Mouse (Mus musculus) WW6 (cell line): ENCODE measurements around the gene Ezr.
"Not testable (repeated sequence)": the region's sequence is repeated elsewhere in the genome, so short reads cannot be mapped to it uniquely, and the experiment has no call there.

Source experiments
- DNase-seq: peaks from one replicate; pipeline ENCODE4 v3.0.0-alpha.2; 2013; ENCODE audit warnings: low read depth, low spot score

The Ezr gene

DNA sequence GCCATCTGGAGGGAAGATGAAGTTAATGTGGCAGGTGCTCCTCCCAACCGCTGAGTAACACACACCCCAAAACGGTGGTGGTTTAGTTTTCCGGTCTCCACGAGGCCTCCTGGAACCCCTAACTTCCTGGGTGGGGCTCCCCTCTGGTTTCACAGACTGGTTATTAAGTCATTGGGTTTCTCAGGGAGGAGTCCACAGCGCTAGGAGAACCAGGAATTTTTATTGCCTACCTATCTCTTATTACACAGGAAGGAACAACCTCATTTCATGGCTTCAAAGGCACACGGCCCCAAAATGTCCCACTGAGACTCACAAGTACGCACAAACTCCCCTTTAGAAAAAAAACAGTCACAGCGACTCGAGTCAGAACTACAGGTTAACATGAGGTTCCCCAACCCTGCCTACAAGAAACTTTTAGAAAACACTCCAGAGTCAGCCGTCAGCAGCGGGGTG, 38.8 kb downstream of the Ezr start:
- no peak for DNase-seq

DNA sequence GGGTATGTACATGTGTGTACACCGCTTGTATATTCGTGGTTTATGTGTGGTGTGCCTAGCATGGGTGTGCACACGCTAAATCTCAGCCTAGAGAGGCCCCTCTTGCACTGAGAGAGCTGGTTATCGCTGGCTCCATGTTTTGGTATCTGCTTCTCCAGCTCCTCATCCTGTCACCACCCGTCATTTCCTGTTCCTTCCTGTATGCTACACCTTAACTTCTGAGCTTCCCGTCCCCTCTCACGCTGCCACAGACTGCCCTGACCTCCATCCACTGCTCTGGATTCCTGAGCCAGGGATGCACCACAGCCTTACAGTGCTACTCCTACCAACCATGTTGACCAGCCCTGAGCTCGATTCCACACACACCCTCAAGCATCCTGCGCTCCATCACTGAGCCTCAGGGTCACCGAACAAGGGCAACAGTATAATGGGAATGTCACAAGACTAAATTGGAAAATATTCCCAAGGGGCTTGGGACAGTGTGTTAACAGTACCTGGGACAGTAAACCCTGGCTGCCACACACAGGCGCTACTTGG, 39.5 kb downstream of the Ezr start:
- DNase-seq: no peak

DNA sequence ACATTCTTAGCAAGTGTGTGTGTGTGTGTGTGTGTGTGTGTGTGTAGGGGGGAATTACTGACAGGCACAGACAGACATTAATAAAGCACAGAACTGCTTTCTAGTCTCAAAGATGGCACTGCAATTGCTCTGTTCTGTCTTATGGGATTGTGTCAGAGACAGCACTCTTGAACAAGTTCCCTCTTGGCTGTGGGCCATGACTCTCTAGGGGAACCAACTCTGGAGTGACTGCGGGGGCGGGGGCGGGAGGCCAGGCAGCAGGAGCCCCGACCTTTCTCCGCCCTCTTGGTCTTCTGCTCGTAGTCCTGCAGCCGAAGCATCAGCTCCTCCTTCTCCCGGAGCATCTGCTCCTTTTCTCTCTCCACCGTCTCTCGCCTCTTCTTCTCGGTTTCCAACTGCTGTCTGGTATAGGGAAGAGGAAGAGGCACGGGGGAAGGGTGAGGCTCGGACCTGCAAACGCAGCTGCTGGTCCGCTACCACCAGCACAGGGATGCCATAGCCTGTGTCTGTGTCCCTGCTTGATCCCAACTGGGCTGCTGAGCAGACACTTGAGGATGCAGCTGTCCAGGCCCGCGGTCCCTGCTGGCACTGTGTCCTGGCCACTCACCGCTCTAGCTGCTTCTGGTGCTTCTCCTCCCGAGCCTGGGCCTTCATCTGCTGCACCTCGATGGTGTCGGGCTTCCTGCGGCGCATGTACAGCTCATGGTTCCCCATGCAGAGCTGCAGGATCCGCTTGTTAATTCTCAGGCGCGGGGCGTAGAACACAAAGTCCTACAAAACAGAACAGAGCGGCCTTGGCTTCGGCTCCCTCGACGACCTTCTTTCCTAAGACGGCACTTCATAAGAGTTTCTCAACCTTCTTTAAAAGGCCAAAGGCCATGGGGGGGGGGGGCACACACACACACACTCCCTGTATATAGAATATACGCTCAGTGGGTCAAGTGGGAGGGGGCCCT, 40.2 kb downstream of the Ezr start:
- DNase-seq: no peak

DNA sequence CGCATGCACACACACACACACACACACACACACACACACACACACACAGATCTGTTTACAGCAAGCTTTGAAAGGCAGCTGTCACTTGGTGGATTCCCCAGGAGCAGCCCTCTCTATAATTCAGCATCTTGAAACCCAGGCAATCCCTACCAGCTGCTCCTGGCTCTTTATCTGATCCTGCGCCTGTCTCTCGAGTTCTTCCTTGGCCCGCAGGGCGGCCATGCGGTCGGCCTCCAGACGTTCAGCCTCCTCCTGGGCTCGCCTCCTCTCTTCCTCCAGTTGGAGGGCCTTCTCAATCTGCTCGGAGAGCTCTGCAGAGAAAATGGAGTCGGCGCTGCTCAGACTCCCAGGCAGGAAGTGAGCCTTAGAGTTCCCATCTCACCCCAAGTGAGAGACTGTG, 41.3 kb downstream of the Ezr start:
- no peak for DNase-seq

DNA sequence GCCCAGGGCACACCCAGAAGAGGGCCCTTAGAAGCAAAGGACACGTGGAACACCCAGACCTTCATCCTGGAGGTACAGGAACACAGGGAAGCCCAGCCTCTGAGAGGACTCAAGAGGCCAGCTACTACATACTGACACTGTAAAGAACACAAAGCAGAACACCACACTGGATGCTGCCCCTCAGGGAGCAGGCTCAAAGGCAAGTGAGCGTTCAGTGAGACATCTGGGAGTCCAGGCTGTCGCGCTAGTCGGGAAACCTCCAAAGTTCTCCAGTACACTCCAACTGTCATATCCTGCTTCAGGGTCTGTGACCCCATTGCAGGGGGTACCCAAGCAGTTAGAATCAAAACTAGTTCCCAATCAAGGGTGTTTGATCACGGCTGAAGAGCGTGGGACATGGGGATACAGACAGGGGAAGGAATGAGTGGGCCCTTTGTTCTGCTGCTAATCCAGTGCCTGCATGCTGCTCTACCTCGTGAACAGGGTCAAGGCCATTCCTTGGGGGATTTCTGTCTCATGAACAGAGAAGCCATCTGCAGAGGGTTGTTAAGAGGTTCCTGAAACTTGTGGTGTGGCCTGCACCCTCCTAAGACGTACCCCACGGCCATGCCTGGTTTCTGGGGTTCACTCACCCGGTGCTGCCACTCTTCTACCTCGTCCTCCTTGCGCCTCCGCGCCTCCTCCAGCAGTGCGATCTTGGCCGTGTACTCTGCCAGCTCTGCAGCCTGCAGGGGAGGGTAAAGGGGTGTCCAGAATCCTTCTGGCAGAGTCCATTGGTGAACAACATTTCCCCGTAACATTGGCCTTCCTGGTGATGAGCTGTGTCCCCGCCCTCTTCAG, 42.0 kb downstream of the Ezr start:
- DNase-seq: no peak

DNA sequence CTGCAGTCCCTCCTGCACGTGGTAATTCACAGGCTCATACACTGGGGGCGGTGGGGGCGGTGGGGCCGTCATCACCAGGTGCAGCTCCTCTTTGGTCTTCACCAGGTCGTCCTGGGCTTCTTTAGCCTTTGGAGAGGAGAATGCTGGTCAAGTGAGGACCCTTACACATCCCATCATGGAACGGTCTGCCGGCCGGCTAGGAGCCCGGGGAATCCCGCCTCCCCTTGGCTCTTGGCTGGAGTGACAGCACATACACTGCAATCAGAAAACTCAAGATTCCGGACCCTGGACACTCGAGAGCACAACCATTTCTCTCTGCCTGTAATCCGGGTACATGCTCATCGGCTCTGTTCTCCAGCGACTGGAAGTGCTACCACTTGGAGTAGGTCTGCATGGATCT, 42.8 kb downstream of the Ezr start:
- DNase-seq: no peak

DNA sequence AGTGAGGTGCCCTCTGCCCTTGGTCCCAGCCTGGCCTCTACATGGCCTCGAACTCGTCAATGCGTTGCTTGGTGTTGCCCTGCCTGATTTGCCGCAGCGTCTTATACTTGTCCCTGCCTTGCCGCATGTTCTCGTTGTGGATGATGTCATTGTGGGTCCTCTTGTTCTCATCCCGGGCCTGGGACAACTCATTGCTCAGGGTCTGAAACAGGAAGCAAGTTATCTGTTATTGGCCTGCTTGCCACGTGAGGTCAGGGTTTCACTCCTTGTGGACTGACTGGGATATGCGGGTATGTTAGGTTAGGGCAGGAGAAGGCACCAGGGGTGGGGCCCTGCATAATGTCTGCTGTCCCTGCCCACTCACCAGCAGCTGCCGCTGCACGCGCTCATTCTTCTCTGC, 43.3 kb downstream of the Ezr start:
- no peak for DNase-seq

DNA sequence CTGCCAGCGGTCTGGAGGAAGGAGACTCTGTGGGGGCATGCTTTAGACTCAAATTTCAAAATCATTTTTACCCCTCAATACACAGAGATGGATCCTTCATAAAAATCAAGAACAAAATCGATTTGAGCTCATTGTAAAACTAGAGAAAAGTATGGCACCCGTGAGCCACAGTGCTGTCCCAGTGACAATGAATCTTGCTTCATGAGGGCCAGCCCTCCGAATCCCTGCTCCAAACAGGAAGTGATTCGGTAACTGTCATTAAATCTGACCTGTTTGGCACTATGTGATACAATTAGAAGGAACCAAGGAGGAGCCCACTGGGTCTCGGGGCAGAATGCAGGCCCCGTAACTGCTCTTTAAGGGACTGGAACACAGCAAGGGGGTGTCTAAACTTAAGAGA, 43.7 kb downstream of the Ezr start:
- DNase-seq: no peak

DNA sequence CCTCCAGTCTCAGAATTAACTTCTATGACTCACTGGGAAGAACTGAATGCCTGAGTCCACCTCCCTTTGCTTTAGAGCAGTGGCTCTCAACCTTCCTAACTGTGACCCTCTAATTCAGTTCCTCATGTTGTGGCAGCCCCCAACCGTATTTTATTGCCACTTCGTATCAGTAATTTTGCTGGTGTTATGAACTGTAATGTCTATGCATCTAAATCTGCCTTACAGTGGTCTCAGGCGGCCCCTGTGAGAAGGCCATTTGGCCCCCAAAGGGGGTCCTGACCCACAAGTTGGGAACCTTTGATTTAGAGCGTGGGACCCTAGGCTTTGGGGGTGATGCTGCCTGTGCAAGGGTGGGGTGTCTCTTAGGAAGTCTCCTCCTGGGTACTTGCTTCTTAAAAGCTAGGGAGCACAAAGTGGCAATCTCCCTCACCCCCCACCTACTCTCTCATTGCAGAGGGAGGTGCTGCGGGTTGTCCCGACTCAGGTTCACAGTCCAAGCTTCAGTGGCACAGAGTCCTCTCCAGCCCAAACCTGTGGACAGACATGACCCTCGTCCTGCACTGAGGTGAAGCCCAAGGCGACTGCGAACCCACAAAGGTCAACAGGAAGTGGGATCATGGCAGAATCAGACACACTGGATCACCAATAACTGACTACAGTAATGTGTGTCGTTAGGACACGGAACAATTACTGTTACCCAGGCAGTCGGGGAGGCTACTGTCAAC, 45.1 kb downstream of the Ezr start:
- DNase-seq: no peak

DNA sequence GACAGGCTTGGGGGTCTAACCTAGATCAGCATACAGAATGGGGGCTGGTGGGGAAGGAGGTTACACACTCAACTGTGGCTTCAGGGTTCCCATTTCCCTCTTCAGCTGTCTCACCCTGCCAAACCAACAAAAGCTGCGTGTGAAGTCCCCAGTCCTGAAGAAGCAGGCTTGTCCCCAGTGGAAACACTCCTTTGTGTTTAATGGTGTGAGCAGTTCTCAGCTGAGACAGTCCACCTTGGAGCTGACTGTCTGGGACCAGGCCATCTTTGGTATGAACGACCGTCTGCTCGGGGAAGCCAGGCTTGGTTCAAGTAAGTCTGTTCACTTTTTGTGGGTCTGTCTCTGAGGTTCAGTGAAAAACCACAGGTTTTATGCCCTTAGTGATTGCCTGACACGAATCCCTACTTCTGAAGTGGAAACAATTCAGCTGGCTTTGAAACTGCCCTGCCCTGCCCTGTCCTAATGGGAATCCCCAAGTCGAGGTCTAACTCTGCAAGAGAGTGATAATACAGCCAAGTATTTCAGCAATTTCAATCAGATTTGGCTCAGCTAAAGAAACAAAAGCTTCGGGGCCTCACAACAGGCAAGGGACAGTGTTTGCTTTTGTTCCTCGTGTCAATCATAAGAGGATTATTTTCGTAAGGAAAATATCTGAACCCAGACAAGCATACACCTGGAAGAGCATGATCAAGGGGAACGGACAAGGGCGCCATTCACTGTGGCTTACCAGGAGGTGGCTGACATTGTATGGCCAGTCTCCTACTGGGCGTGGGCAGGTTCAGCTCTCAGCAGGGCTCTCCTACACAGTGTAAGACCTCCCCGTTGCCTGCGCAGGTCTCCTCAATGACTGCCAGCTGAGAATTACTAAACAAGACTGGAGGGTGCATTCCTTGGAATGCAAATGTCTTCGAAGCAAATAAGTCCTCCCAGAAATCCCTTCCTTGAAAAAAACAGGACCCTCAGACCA, 46.0 kb downstream of the Ezr start:
- DNase-seq: no peak

DNA sequence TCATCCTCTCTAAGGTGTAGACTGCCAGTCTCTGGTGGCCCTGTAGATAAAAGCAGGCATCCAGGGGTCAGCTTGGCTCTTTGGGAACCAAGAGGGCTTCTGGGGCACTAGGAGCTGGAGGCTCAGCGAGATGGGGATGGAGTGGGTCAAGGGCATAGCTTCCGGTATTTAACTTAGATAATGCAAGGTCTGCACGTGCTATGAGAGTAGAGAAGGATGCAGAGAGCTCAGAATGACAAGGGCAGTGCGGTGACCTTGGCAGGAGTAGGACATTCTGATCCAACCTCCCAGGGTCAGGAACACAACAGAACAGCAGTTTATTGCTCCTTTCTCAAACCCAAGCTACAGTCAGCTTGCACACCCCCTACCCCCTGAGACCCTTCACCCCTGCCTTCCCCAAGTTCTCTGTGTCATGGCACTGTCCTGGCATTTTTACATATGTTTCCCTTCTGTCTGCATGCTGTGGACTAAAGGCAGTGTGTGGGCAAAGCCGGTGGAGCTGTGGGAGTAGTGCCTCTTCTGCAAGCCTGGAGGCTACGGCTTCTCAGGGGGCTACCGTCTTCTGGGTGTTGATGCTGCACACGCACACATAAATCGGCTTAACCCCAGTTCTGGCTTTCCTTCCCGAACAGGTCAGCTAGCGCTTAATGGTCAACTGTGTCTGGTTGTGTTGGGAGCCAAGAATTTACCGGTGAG, 47.7 kb downstream of the Ezr start:
- no peak for DNase-seq

DNA sequence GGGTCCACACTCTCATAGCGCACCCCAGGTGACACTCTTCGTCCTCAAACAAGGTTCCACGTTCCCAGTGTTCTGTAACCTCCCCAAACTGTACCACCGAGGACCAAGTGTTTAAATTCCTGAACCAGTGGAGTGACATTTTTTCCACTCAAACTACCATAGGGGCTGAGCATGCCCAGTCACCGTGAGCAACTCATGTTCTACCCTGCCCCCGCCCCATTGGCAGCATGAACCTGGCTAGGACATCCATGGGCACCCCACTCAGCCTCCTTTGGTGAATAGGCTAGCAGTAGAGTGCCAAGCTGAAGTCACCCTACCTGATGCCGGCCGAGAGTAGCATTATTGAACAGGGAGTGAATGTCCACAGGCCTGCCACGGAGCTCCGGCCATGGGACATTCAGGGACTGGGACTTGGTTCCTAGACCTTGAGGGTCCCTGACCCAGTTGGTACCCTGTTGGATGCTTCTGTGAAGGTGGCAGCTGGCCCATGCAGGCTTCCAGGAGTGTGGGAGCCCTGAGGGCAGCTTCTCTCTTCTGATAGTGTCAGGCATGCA, 49.2 kb downstream of the Ezr start:
- DNase-seq: no peak

DNA sequence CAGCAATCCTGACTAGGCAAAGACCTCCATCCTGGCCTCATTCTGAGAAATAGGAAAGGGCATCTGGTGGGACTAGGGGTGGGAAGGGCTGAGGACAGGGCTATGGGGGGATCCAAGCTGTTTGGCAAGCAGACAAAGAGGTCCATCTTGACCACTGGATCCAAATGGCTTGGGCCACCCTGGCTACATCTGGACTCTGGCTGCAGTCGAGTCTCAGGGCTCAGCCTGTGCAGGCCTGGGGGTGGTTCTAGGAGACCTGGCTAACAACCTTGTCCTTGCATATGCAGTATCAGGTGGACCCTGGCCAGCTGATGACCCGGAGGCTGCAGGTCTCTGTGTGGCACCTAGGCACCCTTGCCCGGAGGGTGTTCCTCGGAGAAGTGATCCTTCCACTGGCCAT, 49.9 kb downstream of the Ezr start:
- no peak for DNase-seq

DNA sequence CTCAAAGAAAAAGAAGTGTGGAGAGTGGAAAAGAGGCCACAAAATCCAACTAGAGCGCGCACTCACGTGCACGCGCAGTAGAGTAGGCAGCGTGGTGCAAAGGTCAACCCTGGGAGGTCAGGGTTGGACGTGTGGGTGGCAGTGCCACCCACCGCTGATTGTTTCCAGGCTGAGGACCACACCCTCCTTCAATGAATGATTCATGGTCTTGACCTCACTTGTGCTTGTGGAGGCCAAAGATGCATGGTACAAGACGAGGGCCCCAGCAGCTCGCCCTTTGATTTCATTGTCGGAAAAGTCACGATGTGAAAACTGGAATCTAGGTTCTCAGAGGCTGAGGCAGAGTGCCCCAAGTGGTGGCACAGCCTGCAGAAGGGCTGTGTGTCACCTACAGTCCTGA, 51.0 kb downstream of the Ezr start:
- DNase-seq: no peak

DNA sequence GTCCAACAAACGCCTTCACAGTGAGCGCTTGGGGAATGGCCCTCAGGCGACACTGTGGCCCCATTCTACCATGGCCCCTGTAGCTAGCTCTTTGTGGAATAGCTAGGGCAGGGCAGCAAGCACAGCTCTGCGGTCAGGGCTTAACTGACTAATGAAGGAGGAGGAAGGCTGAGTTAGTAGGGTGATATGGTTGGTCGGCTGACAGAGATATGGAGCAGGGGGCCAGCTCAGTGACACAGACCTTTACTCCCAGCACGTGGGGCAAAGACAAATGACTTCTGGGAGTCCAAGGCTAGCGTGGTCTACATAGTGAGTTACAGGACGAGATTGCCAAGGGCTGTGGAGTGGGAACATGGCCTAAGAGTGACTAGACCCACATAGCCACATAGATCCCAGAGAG, 51.5 kb downstream of the Ezr start:
- no peak for DNase-seq

DNA sequence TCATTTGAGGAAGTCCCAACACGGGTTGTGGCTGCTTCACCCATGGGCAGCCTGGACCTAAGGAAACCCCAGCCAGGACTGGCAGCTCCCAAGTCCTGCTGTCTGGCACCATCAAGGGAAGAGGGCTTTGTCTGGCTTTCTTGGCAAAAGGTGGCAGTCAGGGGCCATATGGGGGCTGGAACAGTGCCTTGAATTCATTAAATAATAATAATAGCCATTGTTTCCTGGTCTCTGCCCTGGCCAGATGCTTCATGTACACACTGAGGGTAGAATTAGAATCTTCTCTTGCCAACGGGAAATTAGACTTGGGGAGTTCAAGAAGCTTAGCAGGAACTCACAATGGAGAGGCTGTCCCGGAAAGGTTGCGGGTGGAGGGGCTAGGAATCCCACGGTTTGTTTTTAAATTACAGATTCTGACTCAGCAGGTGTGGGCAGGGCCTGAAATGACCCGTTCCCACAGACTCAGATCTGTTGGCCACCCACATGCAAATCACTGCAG, 53.3 kb downstream of the Ezr start:
- DNase-seq: no peak

DNA sequence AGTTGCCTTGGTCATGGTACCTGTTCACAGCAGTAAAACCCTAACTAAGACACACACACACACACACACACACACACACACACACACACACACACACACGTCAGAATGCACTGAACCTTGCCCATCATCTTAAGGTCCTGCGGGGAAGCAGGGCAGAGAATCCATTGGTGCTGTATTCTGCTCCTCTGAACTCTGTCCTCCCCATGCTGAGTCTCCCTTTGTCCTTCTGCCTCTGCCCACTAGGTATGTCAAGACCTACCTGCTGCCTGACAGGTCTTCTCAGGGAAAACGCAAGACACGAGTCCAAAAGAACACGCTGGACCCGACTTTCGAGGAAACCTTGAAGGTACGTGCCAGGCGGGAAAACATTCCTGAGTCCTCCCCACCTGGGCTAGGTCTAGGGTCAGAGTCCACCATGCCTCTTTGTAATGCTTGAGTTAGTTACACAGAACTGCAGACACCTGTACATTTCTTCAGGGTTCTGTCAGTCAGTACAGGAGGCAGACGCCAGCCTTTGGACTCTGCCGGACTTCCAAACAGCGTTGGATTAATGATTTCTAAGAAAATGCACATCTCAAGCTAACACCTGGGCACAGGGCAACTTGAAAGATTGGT, 54.5 kb downstream of the Ezr start:
- no peak for DNase-seq

DNA sequence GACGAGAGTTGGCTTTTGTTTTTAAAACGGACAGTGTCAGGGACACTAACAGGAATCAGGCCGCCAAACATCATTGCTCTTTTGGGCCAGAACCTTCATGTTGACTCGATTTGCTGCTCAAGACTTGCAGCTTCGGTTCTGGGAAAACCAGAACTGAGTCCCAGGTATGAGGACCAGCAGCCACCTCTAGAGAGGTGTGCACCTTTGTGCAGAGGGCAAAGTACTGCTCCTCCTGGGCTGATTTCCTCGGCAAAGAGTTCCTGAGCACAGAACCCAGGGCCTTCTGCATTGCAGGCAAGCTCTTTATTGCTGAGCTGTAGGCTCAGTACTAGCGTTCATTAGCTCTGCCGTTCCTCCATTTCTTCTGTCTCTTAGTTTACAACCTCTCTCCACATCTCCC, 68.6 kb downstream of the Ezr start:
- not testable (repeated sequence) for DNase-seq

DNA sequence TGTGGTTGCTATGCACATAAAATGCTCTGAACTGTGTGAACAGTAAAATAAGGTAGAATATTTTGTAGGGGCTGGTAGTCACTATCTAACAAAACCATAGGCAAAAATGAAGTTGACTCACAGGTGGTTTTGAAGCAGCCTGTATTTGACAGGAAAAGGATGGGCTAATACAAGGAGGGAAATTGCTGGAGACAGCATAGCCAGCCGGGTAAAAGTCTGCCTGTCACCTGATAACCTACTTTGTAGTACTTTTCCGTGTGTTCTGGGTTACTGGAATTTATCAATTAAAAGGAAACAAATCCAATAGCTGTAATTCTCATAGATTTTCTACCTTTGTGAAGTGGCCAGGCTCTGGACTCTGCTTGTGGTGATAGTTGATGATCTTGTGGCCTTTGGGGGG, 69.1 kb downstream of the Ezr start:
- not testable (repeated sequence) for DNase-seq
